Mouse (Mus musculus): ENCODE measurements at regions not wholly inside any gene's neighbourhood (a gene's known extent, or its start where the extent isn't known, plus 50 kb on each side); places are given as distances from the start of the nearest gene placed in this dataset.

GRCm38 (mm10) chr16:73368607-73369233 lies 1042.9 kb downstream of the Robo2 start:
- no peak for TF ChIP-seq HCFC1 (IDR thresholded peaks at IDR 0.05; ENCODE audit: borderline replicate concordance, insufficient read depth, low read length)
- TF ChIP-seq MAFK (IDR thresholded peaks at IDR 0.05; ENCODE audit: insufficient read depth, low read depth, low read length): no peak
- no peak for TF ChIP-seq ZNF384 (IDR thresholded peaks at IDR 0.05; ENCODE audit: low read depth, low read length)
- TF ChIP-seq ZC3H11A (IDR thresholded peaks at IDR 0.05; ENCODE audit: borderline replicate concordance, low read depth, low read length): no peak
- no peak for TF ChIP-seq CHD2 (IDR thresholded peaks at IDR 0.05; ENCODE audit: low read depth, low read length)

Measured in ES-E14 (cell line).